Mouse (Mus musculus): Measurements from ENCODE around the gene Cldn3.

The Cldn3 gene

DNA sequence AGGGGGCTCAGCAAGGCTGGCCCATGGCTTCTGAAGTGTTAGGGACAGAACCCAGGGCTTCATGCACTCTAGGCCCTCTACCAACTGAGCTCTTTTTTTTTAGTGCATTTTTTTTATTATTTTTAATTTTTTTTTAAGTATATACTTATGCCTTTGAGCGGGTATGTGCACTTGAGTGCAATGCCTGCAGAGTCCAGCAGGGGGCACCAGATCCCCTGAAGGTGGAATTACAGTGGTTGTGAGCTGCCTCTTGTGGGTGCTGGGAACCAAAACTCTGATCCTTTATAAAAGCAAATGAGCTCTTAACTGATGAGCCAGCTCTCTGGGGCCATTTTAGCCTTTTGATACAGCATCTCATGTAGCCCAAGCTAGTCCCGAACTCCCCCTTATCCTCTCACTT lies 48.6 kb downstream of the Cldn3 start:
- in situ Hi-C loops (cut with MboI, MseI), result loop anchor here (5.0 kb wide), 1 partner anchor 38 kb away; no protein-coding TSS in a partner anchor

DNA sequence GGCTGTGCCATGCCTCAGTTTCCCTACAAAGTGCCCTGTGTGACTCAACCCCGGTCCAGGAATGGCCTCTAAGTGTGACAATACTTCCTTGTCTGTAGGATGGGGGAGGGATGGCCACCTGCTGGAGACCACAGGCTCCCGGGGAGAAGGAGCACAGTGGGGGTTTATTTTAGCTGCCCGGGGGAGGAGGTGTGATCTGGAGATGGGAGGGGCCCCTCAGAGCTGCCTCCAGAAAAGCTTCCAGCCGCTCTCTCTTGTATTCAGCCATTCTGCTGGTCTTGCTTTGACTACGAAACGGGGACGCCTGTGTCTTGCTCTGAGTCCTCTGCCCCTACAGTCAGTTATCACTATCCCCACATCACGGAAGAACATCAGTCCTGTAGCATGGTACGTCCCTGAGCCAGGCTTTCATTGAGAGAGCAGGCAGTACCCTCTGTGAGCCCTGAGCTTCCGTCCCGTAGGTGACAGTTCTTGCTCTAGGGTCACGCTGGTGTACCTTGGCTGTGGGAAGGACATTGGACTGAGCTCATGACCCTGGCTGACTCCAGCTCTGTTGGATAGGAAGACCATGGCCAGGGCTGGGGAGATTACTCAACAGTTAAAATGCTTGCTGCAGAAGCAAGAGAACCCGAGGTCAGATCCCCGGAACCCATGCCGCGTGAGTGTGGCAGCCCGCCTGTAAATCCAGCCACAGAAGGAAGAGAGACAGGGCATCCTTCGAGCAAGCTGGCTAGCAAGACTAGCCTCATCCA lies 49.8 kb downstream of the Cldn3 start:
- in situ Hi-C loops (cut with MboI, MseI), result no loop called here

All from T-helper 2 cell (primary cell).